Mouse (Mus musculus) left cerebral cortex, postnatal 4 days (tissue): ENCODE measurements around the gene Uqcc3. TPM values are rescaled to one million over a fixed set of nuclear protein-coding genes. Genes with fewer than 3 reads are reported as not detected.

Experiments
- microRNA-seq: library from miRNA; unstranded; fragments of <30 nt; microRNA quantifications from one replicate; pipeline ENCODE4 v1.2.0, GENCODE M21; 2022
- total RNA-seq, 2 experiments: library from RNA; stranded (reverse); gene quantifications; 2 replicates each; pipeline ENCODE4 v1.2.3; 2021

Gene Uqcc3
- total RNA-seq, 2 experiments from 2014 or later, result 22.3 to 25.7 TPM

Small RNAs within 50 kb of the gene (microRNA-seq; reads per million reads assigned to microRNA genes)
- gene Mir5136, result not detected

Other genes starting within 250 kb of the Uqcc3 start
- gene Chrm1, start 217.1 kb downstream of the Uqcc3 start, total RNA-seq, result 10 to 100 TPM; 58.0 to 63.6 TPM
- 100 to 1,000 TPM; 166 to 179 TPM for gene Slc3a2, start 157.6 kb downstream of the Uqcc3 start, total RNA-seq
- 10 to 100 TPM; 55.9 to 56.5 TPM for gene Wdr74, start 145.1 kb downstream of the Uqcc3 start, total RNA-seq
- gene 1700092M07Rik, start 140.2 kb downstream of the Uqcc3 start, total RNA-seq, result 1 to 10 TPM; 2.7 to 2.8 TPM
- 10 to 100 TPM; 70.8 to 77.5 TPM for gene Stx5a, start 139.5 kb downstream of the Uqcc3 start, total RNA-seq
- 100 to 1,000 TPM; 105 to 110 TPM for gene Nxf1, start 123.8 kb downstream of the Uqcc3 start, total RNA-seq
- 100 to 1,000 TPM in 1 of 2 experiments, 10 to 100 TPM in 1; 96.5 to 102 TPM for gene Tmem223, start 109.9 kb downstream of the Uqcc3 start, total RNA-seq
- 1 to 10 TPM; 8.2 to 9.2 TPM for gene Tmem179b, start 106.5 kb downstream of the Uqcc3 start, total RNA-seq
- gene Taf6l, start 94.5 kb downstream of the Uqcc3 start, total RNA-seq, result 10 to 100 TPM; 24.9 to 29.4 TPM
- 10 to 100 TPM; 87.2 to 92.3 TPM for gene Polr2g, start 82.3 kb downstream of the Uqcc3 start, total RNA-seq
- gene Zbtb3, start 78.4 kb downstream of the Uqcc3 start, total RNA-seq, result 1 to 10 TPM; 5.1 to 6.8 TPM
- 10 to 100 TPM; 46.0 to 47.2 TPM for gene Ttc9c, start 61.6 kb downstream of the Uqcc3 start, total RNA-seq
- gene Hnrnpul2, start 60.9 kb downstream of the Uqcc3 start, total RNA-seq, result 100 to 1,000 TPM; 108 to 116 TPM
- gene AC129217.1, start 51.1 kb downstream of the Uqcc3 start, total RNA-seq, result not detected
- gene Bscl2, start 43.5 kb downstream of the Uqcc3 start, total RNA-seq, result 10 to 100 TPM; 76.9 to 78.4 TPM
- gene Gng3, start 41.7 kb downstream of the Uqcc3 start, total RNA-seq, result 100 to 1,000 TPM; 275 to 279 TPM
- under 1 TPM; 0.76 to 0.93 TPM for gene Lrrn4cl, start 30.2 kb downstream of the Uqcc3 start, total RNA-seq
- 100 to 1,000 TPM; 109 to 122 TPM for gene Ubxn1, start 9.4 kb downstream of the Uqcc3 start, total RNA-seq
- gene Lbhd1, start 2.8 kb upstream of the Uqcc3 start, total RNA-seq, result 1 to 10 TPM; 4.6 to 8.6 TPM
- gene Gm49403, start 3.0 kb upstream of the Uqcc3 start, total RNA-seq, result not detected
- gene 1810009A15Rik, start 7.9 kb upstream of the Uqcc3 start, total RNA-seq, result 10 to 100 TPM; 16.4 to 21.4 TPM
- gene Gm49416, start 8.0 kb upstream of the Uqcc3 start, total RNA-seq, result 1 to 10 TPM; 4.2 to 5.8 TPM
- 10 to 100 TPM; 25.3 to 25.6 TPM for gene Ints5, start 12.1 kb upstream of the Uqcc3 start, total RNA-seq
- 100 to 1,000 TPM; 102 to 110 TPM for gene Ganab, start 17.1 kb upstream of the Uqcc3 start, total RNA-seq
- gene B3gat3, start 39.5 kb upstream of the Uqcc3 start, total RNA-seq, result 100 to 1,000 TPM; 109 to 115 TPM
- 1 to 10 TPM; 1.4 to 1.7 TPM for gene Rom1, start 48.4 kb upstream of the Uqcc3 start, total RNA-seq
- 10 to 100 TPM in 1 of 2 experiments, 1 to 10 TPM in 1; 9.4 to 11.6 TPM for gene Eml3, start 48.6 kb upstream of the Uqcc3 start, total RNA-seq
- 10 to 100 TPM; 75.4 to 79.6 TPM for gene Mta2, start 61.0 kb upstream of the Uqcc3 start, total RNA-seq
- gene Tut1, start 72.9 kb upstream of the Uqcc3 start, total RNA-seq, result 10 to 100 TPM; 17.5 to 20.0 TPM
- gene Eef1g, start 86.1 kb upstream of the Uqcc3 start, total RNA-seq, result 100 to 1,000 TPM; 385 to 398 TPM
- 10 to 100 TPM; 14.0 to 18.5 TPM for gene Ahnak, start 108.4 kb upstream of the Uqcc3 start, total RNA-seq
- gene Scgb1a1, start 207.0 kb upstream of the Uqcc3 start, total RNA-seq, result under 1 TPM in 1 of 2 experiments, not detected in 1; 0.94 TPM